ENCODE assay signal across 30 mouse cellular contexts in genomic region chr16:30709975-30710374, GRCm38 (mm10).
"Had no signal": no experiment of that assay in that cellular context is flagged by ENCODE, and none has a peak within 500 bp of the region (broad histone marks: within the 10 kb centered on the region; RNA-seq: fewer than 3 reads in every experiment).

No protein-coding gene starts in this region.

- H3K36me3 ChIP-seq: limb, embryonic 12.5 days; limb, embryonic 13.5 days; limb, embryonic 15.5 days; liver, embryonic 12.5 days; liver, embryonic 13.5 days; liver, embryonic 15.5 days; lung, embryonic 15.5 days; midbrain, embryonic 10.5 days; midbrain, embryonic 12.5 days; midbrain, embryonic 13.5 days; midbrain, embryonic 15.5 days had no signal

- H3K9ac ChIP-seq: limb, embryonic 12.5 days; limb, embryonic 13.5 days; limb, embryonic 15.5 days; liver, embryonic 12.5 days; liver, embryonic 13.5 days; liver, embryonic 14.5 days; liver, embryonic 15.5 days; liver, postnatal 0 days; lung, embryonic 14.5 days; lung, embryonic 15.5 days; midbrain, embryonic 12.5 days; midbrain, embryonic 13.5 days; midbrain, embryonic 15.5 days had no signal

- H3K4me3 ChIP-seq: limb, embryonic 12.5 days; limb, embryonic 13.5 days; limb, embryonic 15.5 days; liver, embryonic 12.5 days; liver, embryonic 13.5 days; liver, embryonic 15.5 days; lung, embryonic 15.5 days; megakaryocyte, embryonic 14.5 days; midbrain, embryonic 10.5 days; midbrain, embryonic 12.5 days; midbrain, embryonic 13.5 days; midbrain, embryonic 15.5 days; myocyte had no signal

- H3K27ac ChIP-seq: limb, embryonic 13.5 days; limb, embryonic 15.5 days; liver, embryonic 12.5 days; liver, embryonic 13.5 days; liver, embryonic 14.5 days; liver, embryonic 15.5 days; lung, embryonic 15.5 days; macrophage; midbrain, embryonic 10.5 days; midbrain, embryonic 12.5 days; midbrain, embryonic 15.5 days had no signal

- H3K9me3 ChIP-seq: limb, embryonic 15.5 days; liver, embryonic 12.5 days; liver, embryonic 13.5 days; liver, embryonic 15.5 days; lung, embryonic 15.5 days; midbrain, embryonic 10.5 days; midbrain, embryonic 15.5 days had no signal

- H3K27me3 ChIP-seq: limb, embryonic 12.5 days; limb, embryonic 13.5 days; limb, embryonic 15.5 days; liver, embryonic 12.5 days; liver, embryonic 13.5 days; liver, embryonic 15.5 days; lung, embryonic 15.5 days; midbrain, embryonic 12.5 days; midbrain, embryonic 13.5 days; midbrain, embryonic 15.5 days had no signal

- H3K4me1 ChIP-seq: liver, embryonic 12.5 days; liver, embryonic 13.5 days; liver, embryonic 15.5 days; lung, embryonic 15.5 days; midbrain, embryonic 12.5 days; midbrain, embryonic 15.5 days had no signal

- H3K4me2 ChIP-seq: limb, embryonic 12.5 days; limb, embryonic 15.5 days; liver, embryonic 11.5 days; liver, embryonic 12.5 days; liver, embryonic 13.5 days; liver, embryonic 15.5 days; lung, embryonic 14.5 days; lung, embryonic 15.5 days; midbrain, embryonic 11.5 days; midbrain, embryonic 12.5 days; midbrain, embryonic 13.5 days; midbrain, embryonic 15.5 days had no signal

- ATAC-seq: liver, embryonic 12.5 days; liver, postnatal 0 days; lung, postnatal 0 days; midbrain, embryonic 13.5 days; midbrain, embryonic 15.5 days; midbrain, embryonic 16.5 days had no signal

- DNase-seq: left cerebral cortex, postnatal 4 days; liver; liver, embryonic 13.5 days; liver, postnatal 0 days; lung, adult 18-20 months; lung, adult 2 months; lung, embryonic 14.5 days; lung, postnatal 10 days; lung, postnatal 14 days; lung, postnatal 36 days; lung, postnatal 4 days; midbrain, embryonic 14.5 days had no signal
